Mouse (Mus musculus): ENCODE data around the gene Auh. TPM values are rescaled to one million over a fixed set of nuclear protein-coding genes. Genes with fewer than 3 reads are reported as not detected.

The Auh gene
- polyA plus RNA-seq, 1 experiment, result 81.6 TPM

DNA sequence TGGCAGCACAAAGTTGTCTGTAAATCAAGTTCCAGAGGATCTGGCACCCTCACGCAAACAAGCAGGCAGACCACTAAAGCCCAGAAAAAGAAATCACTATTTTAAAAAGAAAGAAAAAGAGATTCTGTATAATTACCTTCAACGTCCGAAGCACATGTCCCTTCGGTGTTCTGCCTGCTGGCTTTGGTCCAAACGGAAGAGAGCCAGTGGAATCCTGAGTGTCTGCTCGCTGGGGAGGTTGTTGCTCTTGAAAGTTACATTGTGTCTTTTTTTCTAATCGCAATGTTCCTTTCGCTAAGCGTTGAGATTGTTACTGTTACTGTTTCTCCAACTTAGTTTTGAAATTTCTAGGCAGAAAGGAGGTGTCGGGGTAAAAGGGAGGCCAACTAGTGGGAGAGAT, 1.1 kb upstream of the Auh start:
- Histone ChIP-seq H3K4me3 (ENCODE audit: insufficient read depth, low read length) (no peak overlapping the region), H3K27ac (ENCODE audit: insufficient read depth, low read length) (no peak overlapping the region), H3K4me1 (ENCODE audit: control insufficient read depth, insufficient read depth, low read length) (0 out of 2 replicates have a peak, but pooled peaks cover 5% of the 10 kb centered on the region)
- no peak for TF ChIP-seq CTCF (IDR thresholded peaks at IDR 0.05; ENCODE audit: extremely low read depth, insufficient read depth, low read length)
- TF ChIP-seq POLR2A (IDR thresholded peaks at IDR 0.05; ENCODE audit: extremely low read depth, insufficient read depth, low read length), result no peak

DNA sequence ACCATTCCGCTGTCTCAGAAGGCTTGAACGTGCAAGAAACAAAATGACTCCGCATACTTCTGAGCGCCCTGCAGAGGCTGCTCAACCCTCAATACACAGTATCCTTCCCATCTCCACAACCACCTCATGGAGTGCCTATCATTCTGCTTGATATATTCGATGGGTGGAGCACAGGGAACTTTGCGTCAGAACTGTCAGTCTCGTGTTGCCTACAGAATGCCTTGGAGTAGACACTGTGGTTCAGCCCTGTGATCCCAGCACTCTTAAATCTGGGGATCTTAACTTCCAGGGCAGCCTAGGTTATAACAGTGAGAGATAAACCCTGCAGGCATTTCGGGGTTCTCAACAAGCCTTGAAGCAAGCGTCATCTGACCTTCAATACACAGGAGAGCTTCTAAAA, 1.1 kb downstream of the Auh start:
- 0 out of 2 replicates have a peak, but pooled peaks cover 5% of the 10 kb centered on the region for H3K4me1 ChIP-seq (ENCODE audit: control insufficient read depth, insufficient read depth, low read length)
- peak overlapping the region; percentile 75 for H3K4me3 ChIP-seq (ENCODE audit: insufficient read depth, low read length)
- no peak overlapping the region for H3K27ac ChIP-seq (ENCODE audit: insufficient read depth, low read length)
- no peak for TF ChIP-seq CTCF (IDR thresholded peaks at IDR 0.05; ENCODE audit: extremely low read depth, insufficient read depth, low read length)
- 0 out of 2 replicates have a peak, but pooled peaks have one; percentile 26 for TF ChIP-seq POLR2A (IDR thresholded peaks at IDR 0.05; ENCODE audit: extremely low read depth, insufficient read depth, low read length)

DNA sequence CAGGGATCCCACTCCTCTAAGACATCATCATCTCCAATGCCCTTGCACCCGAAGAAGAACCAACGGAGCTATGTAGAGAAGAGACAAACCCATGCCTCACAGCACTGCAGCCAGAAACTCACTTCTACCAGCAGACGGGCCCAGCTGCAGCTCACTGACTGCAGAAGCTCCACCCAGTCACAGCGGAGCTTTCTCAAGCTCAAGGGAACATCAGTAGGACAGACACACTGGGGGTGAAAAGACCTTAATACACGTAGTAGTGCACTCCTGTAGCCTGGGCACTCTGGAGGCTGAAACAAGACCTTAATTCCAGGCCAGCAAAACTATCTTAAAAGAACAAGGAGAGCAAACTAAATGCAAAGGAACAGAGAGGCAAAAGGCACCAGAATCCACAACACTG, 5.0 kb downstream of the Auh start:
- 0 out of 2 replicates have a peak, but pooled peaks cover 3% of the 10 kb centered on the region for H3K4me1 ChIP-seq (ENCODE audit: control insufficient read depth, insufficient read depth, low read length)
- no peak for TF ChIP-seq CTCF (IDR thresholded peaks at IDR 0.05; ENCODE audit: extremely low read depth, insufficient read depth, low read length)
- no peak for TF ChIP-seq POLR2A (IDR thresholded peaks at IDR 0.05; ENCODE audit: extremely low read depth, insufficient read depth, low read length)
- no peak overlapping the region for H3K4me3 ChIP-seq (ENCODE audit: insufficient read depth, low read length)
- no peak overlapping the region for H3K27ac ChIP-seq (ENCODE audit: insufficient read depth, low read length)

DNA sequence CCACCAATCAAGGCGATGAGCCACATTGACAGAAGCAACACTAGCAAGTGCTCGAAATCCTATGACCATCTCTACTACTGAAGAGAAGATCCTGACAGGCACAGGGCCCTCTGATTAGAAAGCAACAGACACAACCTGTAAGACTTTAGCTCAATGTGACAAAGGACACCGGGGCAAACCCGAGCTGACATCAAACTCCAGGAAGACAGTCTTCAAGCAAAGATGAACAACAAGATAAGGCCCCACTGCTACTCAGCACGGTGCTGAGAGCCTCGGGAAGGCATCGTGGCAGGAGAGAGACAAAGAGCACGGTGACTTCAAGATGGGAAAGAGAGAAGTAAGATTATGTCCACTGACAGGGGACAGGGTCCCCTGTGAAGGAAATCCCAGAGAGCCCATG, 7.5 kb downstream of the Auh start:
- no peak for TF ChIP-seq CTCF (IDR thresholded peaks at IDR 0.05; ENCODE audit: extremely low read depth, insufficient read depth, low read length)
- TF ChIP-seq POLR2A (IDR thresholded peaks at IDR 0.05; ENCODE audit: extremely low read depth, insufficient read depth, low read length), result no peak
- no peak overlapping the region for H3K4me3 ChIP-seq (ENCODE audit: insufficient read depth, low read length)
- no peak overlapping the region for H3K27ac ChIP-seq (ENCODE audit: insufficient read depth, low read length)
- H3K4me1 ChIP-seq (ENCODE audit: control insufficient read depth, insufficient read depth, low read length), result peaks cover under 1% of the 10 kb centered on the region; the same call in 1 of the 2 replicates

DNA sequence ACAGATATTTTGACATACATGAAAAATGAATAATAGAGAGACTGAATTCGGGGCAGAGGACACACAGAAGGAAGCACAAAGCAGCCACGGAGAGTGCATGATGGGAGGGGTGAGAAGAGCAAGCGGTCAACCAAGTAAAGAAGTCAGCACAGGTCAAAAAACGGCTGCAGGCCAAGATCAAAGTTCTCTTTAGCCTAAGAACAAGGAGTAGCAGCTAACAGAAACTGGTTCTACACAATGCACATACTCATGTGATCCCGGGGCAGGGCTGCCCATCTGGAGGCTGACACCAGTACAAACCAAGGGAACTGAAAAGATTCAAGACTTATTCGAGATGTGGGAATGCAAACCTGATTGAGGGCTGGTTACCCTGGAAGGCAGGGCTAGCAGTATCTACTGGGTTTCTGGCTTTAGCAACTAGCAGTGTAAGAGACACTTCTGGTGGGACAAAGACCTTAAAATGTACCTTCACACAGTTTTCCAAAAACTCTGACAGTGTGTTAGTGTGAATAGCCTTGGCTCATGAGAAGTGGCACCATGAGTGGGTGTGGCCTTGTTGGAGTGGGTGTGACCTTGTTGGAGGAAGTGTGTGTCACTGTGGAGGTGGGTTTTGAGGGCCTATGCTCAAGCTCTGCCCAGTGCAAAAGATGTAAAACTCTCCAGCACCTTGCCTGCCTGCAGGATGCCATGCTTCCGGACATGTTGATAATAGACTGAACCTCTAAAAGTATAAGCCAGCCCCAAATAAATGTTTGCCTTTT, 8.2 kb downstream of the Auh start:
- peaks cover 3% of the 10 kb centered on the region; the same call in 1 of the 2 replicates for H3K4me1 ChIP-seq (ENCODE audit: control insufficient read depth, insufficient read depth, low read length)
- H3K4me3 ChIP-seq (ENCODE audit: insufficient read depth, low read length), result no peak overlapping the region
- TF ChIP-seq POLR2A (IDR thresholded peaks at IDR 0.05; ENCODE audit: extremely low read depth, insufficient read depth, low read length) (no peak), CTCF (IDR thresholded peaks at IDR 0.05; ENCODE audit: extremely low read depth, insufficient read depth, low read length) (no peak)
- no peak overlapping the region for H3K27ac ChIP-seq (ENCODE audit: insufficient read depth, low read length)

DNA sequence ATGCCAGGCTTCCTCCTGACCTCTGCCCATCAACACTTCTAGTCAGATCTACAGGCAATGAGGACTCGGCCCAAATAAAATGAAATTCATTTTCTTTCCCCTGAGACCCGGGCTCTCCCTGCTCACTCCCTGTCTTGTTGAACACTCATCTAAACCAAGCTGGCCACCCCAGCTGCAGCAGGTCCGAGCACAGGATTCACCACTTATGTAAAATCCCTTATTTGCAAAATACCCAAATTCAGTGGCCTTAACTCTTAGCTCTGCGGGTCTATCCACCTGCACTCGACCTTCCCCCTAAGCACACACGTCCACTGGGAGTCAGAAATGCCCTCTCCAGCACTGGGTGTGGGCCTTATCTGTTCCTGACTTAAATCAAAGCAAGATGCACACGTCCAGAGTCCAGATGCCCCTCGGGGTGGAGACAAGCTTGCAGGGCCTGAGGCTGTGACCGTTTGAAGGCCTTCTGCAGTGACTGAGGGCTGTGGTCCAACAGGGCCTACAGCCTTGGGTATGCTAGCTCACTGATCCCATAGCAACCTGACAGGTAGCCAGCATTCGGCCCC, 9.6 kb downstream of the Auh start:
- H3K27ac ChIP-seq (ENCODE audit: insufficient read depth, low read length), result no peak overlapping the region
- TF ChIP-seq CTCF (IDR thresholded peaks at IDR 0.05; ENCODE audit: extremely low read depth, insufficient read depth, low read length) (no peak), POLR2A (IDR thresholded peaks at IDR 0.05; ENCODE audit: extremely low read depth, insufficient read depth, low read length) (no peak)
- H3K4me3 ChIP-seq (ENCODE audit: insufficient read depth, low read length), result no peak overlapping the region
- H3K4me1 ChIP-seq (ENCODE audit: control insufficient read depth, insufficient read depth, low read length), result peaks cover 4% of the 10 kb centered on the region

DNA sequence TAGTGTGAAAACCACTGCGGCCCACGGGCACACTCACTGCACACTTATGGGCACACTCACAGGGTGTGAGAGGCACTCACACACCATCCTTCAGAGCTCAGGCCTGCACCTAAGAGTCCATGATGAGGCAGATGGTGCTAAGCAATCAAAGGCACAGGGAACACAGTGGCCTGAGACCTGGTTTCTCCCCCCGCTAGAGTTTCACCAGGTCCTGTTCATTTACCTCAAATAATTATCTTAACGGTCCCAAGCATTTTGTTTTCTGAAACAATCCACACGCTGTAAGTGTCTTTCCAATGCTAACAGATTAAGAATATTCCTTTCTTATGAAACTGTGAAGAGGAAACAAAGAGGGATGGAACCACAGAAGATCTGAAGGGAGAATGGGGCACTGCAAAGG, 11.1 kb downstream of the Auh start:
- Histone ChIP-seq H3K4me1 (ENCODE audit: control insufficient read depth, insufficient read depth, low read length) (peaks cover 6% of the 10 kb centered on the region), H3K27ac (ENCODE audit: insufficient read depth, low read length) (no peak overlapping the region), H3K4me3 (ENCODE audit: insufficient read depth, low read length) (no peak overlapping the region)
- TF ChIP-seq POLR2A (IDR thresholded peaks at IDR 0.05; ENCODE audit: extremely low read depth, insufficient read depth, low read length) (no peak), CTCF (IDR thresholded peaks at IDR 0.05; ENCODE audit: extremely low read depth, insufficient read depth, low read length) (no peak)

DNA sequence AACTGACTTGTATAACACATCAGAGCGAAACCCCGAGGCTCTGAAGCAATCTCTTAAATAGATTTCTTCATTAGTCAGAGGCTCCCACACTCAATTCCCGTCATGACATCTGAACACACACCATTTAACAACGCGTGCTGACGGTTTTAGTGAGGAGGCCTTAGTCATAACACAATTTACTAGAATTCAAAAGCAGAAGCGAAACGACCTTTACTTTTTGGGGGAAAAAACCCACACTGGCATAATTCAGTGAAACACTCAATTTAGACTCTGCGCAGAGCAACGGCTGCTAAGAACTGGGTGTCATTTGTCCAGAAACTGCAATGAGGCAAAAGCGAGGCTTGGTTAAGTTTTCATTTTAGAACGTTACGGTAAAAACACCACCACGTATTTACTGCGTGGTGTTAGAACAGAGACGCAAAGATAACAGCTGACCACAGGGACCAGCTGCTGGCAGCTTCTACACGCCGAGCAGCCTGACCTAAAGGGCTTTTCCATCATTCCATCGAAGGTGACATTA, 14.8 kb downstream of the Auh start:
- TF ChIP-seq CTCF (IDR thresholded peaks at IDR 0.05; ENCODE audit: extremely low read depth, insufficient read depth, low read length) (no peak), POLR2A (IDR thresholded peaks at IDR 0.05; ENCODE audit: extremely low read depth, insufficient read depth, low read length) (no peak)
- H3K4me1 ChIP-seq (ENCODE audit: control insufficient read depth, insufficient read depth, low read length), result peaks cover 6% of the 10 kb centered on the region
- no peak overlapping the region for H3K27ac ChIP-seq (ENCODE audit: insufficient read depth, low read length)
- no peak overlapping the region for H3K4me3 ChIP-seq (ENCODE audit: insufficient read depth, low read length)

DNA sequence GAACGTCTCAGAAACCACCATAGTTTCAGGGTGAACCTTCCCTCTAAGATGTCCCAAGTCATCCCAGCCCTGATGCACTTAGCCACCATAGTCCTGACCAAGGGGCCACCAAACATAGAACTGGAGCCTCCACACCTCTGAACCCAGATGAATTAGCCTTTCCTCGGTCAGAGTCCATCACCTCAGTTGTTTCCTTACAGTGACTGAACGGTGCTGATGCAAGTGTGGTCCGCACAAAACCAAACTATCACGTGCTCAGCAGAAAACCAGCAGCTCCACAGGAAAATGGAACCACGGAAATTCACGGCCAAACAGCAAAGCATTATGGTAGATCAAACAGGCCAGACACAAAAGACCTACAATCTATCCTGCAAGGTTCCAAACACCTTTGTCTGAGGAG, 15.6 kb downstream of the Auh start:
- H3K4me1 ChIP-seq (ENCODE audit: control insufficient read depth, insufficient read depth, low read length), result peaks cover 6% of the 10 kb centered on the region
- no peak overlapping the region for H3K4me3 ChIP-seq (ENCODE audit: insufficient read depth, low read length)
- no peak overlapping the region for H3K27ac ChIP-seq (ENCODE audit: insufficient read depth, low read length)
- TF ChIP-seq CTCF (IDR thresholded peaks at IDR 0.05; ENCODE audit: extremely low read depth, insufficient read depth, low read length) (no peak), POLR2A (IDR thresholded peaks at IDR 0.05; ENCODE audit: extremely low read depth, insufficient read depth, low read length) (no peak)

DNA sequence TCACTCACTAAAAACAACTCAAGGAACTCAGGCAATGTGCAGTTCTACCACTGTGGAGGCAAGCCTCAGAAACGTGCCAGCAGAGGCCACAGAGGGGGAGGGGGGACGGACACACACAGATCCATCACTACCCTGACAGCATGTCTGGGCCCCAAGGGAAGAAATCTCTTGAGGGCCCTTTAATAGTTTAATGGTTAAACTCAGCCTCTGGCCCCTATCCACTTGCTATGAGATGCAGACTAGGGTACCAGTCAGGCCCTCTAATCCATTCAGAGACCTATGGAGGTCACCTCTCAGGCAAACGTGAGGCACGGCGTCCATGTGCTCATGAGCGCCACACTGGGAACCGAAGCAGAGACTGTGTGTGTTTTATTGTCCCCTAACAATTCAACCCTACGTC, 17.0 kb downstream of the Auh start:
- Histone ChIP-seq H3K4me3 (ENCODE audit: insufficient read depth, low read length) (no peak overlapping the region), H3K4me1 (ENCODE audit: control insufficient read depth, insufficient read depth, low read length) (peaks cover 6% of the 10 kb centered on the region), H3K27ac (ENCODE audit: insufficient read depth, low read length) (no peak overlapping the region)
- TF ChIP-seq POLR2A (IDR thresholded peaks at IDR 0.05; ENCODE audit: extremely low read depth, insufficient read depth, low read length), result no peak
- no peak for TF ChIP-seq CTCF (IDR thresholded peaks at IDR 0.05; ENCODE audit: extremely low read depth, insufficient read depth, low read length)
